ENCODE assay signal across 8 mouse cellular contexts in the genomic region with DNA sequence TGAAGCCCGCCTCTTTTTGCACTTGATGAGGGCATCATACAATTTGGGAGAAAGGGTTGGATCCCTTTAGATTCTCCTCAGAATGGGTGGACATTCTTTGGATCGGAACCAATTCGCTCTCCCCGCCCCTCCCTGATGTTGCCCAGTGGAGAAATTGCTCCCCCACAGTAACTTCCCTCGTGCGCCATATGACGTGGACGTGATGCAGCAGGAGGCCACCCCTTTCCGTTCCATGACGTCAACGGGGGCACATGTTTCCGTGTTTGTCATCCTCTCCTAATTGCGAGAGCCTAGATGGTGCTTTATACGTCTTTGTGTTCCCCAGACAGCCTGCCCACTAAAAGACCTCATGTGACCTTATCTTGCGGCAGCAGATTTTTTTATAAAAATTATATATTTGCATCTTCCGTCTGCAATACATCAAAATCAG. TPM values are rescaled to one million over a fixed set of nuclear protein-coding genes. Genes with fewer than 3 reads are reported as not detected.
A peak's percentile ranks its signal among the peaks of the same experiment; 100 is the strongest.
DNase-seq lines count a peak whose midpoint lies in the region; ATAC-seq and TF ChIP-seq lines count a peak whose summit lies in the region.

No protein-coding gene starts in this region.

- peak overlapping the region; percentile 76 for H3K4me3 ChIP-seq in embryonic facial prominence, embryonic 11.5 days (ENCODE audit: low read depth, low read length)
- H3K4me3 ChIP-seq in limb, embryonic 11.5 days (ENCODE audit: low read depth, low read length), result peak overlapping the region; percentile 80
- H3K4me3 ChIP-seq in midbrain, embryonic 13.5 days (replicated peaks), result peak overlapping the region; percentile 79
- H3K4me3 ChIP-seq in small intestine, adult 2 months (ENCODE audit: low read depth, low read length), result peak overlapping the region; percentile 66

- 5% methylated on average over 16 of the region's 16 CpGs for WGBS in embryonic facial prominence, embryonic 11.5 days
- WGBS in limb, embryonic 11.5 days, result 7% methylated on average over 16 of the region's 16 CpGs
- WGBS in midbrain, embryonic 13.5 days, result 4% methylated on average over 16 of the region's 16 CpGs
- under 1% methylated on average over 16 of the region's 16 CpGs for WGBS in small intestine, adult 2 months

- peak overlapping the region; percentile 77 for H3K9ac ChIP-seq in embryonic facial prominence, embryonic 11.5 days (replicated peaks; ENCODE audit: low read length)
- H3K9ac ChIP-seq in limb, embryonic 11.5 days (ENCODE audit: low read length), result peak overlapping the region; percentile 73
- peak overlapping the region; percentile 85 for H3K9ac ChIP-seq in midbrain, embryonic 13.5 days (replicated peaks)

- no peak for TF ChIP-seq CTCF in small intestine, adult 2 months (IDR thresholded peaks at IDR 0.05; ENCODE audit: extremely low read depth, insufficient read length, insufficient replicate concordance, low read depth, low read length)

- H3K27ac ChIP-seq in embryonic facial prominence, embryonic 11.5 days (replicated peaks; ENCODE audit: low read depth, low read length), result 0 out of 2 replicates have a peak overlapping the region, but pooled peaks have one; percentile 47
- H3K27ac ChIP-seq in limb, embryonic 11.5 days (replicated peaks; ENCODE audit: low read depth, low read length), result peak overlapping the region; percentile 61; the same call in 1 of the 2 replicates
- peak overlapping the region; percentile 92 for H3K27ac ChIP-seq in midbrain, embryonic 13.5 days
- peak overlapping the region; percentile 98 for H3K27ac ChIP-seq in small intestine, adult 2 months (ENCODE audit: insufficient read depth, low read depth, low read length)

- 0 out of 2 replicates have a peak, but pooled peaks cover 2% of the 10 kb centered on the region for H3K4me1 ChIP-seq in embryonic facial prominence, embryonic 11.5 days (ENCODE audit: control insufficient read depth, insufficient read depth, low read length)
- no peaks in the 10 kb centered on the region for H3K4me1 ChIP-seq in limb, embryonic 11.5 days (ENCODE audit: control insufficient read depth, insufficient read depth, low read length)
- peaks cover 10% of the 10 kb centered on the region for H3K4me1 ChIP-seq in midbrain, embryonic 13.5 days (replicated peaks)
- no peaks in the 10 kb centered on the region for H3K4me1 ChIP-seq in small intestine, adult 2 months (ENCODE audit: control insufficient read depth, insufficient read depth, insufficient read length, low read length)

- DNase-seq in layer of hippocampus, adult 11-12 months (ENCODE audit: low spot score), result peak; percentile 85
- DNase-seq in layer of hippocampus, adult 9-10 months (ENCODE audit: low spot score), result no peak
- DNase-seq in embryonic facial prominence, embryonic 11.5 days (ENCODE audit: low spot score), result peak; percentile 83
- peak; percentile 99 for DNase-seq in heart, adult 11 months
- peak; percentile 85 for DNase-seq in kidney, adult 11 months
- peak; percentile 83 for DNase-seq in limb, embryonic 11.5 days (ENCODE audit: low spot score)

- H3K9me3 ChIP-seq in embryonic facial prominence, embryonic 11.5 days (replicated peaks; ENCODE audit: control insufficient read depth, low read length), result no peaks in the 10 kb centered on the region
- H3K9me3 ChIP-seq in limb, embryonic 11.5 days (ENCODE audit: control insufficient read depth, low read length), result no peaks in the 10 kb centered on the region
- H3K9me3 ChIP-seq in midbrain, embryonic 13.5 days, result no peaks in the 10 kb centered on the region

- peak; percentile 50 for ATAC-seq in embryonic facial prominence, embryonic 11.5 days (replicated peaks; ENCODE audit: insufficient number of reproducible peaks, low FRiP score, low TSS enrichment, low read depth)
- ATAC-seq in limb, embryonic 11.5 days (ENCODE audit: insufficient number of reproducible peaks, low FRiP score, low TSS enrichment, low read depth), result peak; percentile 42; the same call in 1 of the 2 replicates
- ATAC-seq in midbrain, embryonic 13.5 days, result peak; percentile 73

- peak overlapping the region; percentile 57 for H3K4me2 ChIP-seq in embryonic facial prominence, embryonic 11.5 days (ENCODE audit: low read depth, low read length)
- peak overlapping the region; percentile 66 for H3K4me2 ChIP-seq in limb, embryonic 11.5 days (ENCODE audit: low read depth, severe bottlenecking)
- peak overlapping the region; percentile 80 for H3K4me2 ChIP-seq in midbrain, embryonic 13.5 days (replicated peaks)

- H3K27me3 ChIP-seq in embryonic facial prominence, embryonic 11.5 days (ENCODE audit: control insufficient read depth, insufficient read depth, low read length), result no peaks in the 10 kb centered on the region
- H3K27me3 ChIP-seq in limb, embryonic 11.5 days (ENCODE audit: control insufficient read depth, insufficient read depth, low read length), result no peaks in the 10 kb centered on the region
- no peaks in the 10 kb centered on the region for H3K27me3 ChIP-seq in midbrain, embryonic 13.5 days
- no peaks in the 10 kb centered on the region for H3K27me3 ChIP-seq in small intestine, adult 2 months (ENCODE audit: control insufficient read depth, insufficient read depth, low read length)

- H3K36me3 ChIP-seq in embryonic facial prominence, embryonic 11.5 days (replicated peaks; ENCODE audit: control insufficient read depth, insufficient read depth, low read depth, low read length), result no peaks in the 10 kb centered on the region
- H3K36me3 ChIP-seq in limb, embryonic 11.5 days (ENCODE audit: control insufficient read depth, insufficient read depth, low read length), result no peaks in the 10 kb centered on the region
- H3K36me3 ChIP-seq in midbrain, embryonic 13.5 days, result peaks cover 1% of the 10 kb centered on the region; the same call in 1 of the 2 replicates
- H3K36me3 ChIP-seq in small intestine, adult 2 months (ENCODE audit: control insufficient read depth, insufficient read depth, low read length), result peaks cover 5% of the 10 kb centered on the region; the same call in 1 of the 2 replicates

- no peak for TF ChIP-seq POLR2A in small intestine, adult 2 months (IDR thresholded peaks at IDR 0.05; ENCODE audit: low read depth, low read length)

RNA-seq across cellular contexts. Expression of gene Babam2, which starts 0.8 kb away (rescaled TPM):
- 32.4 and 38.8 TPM in 2 replicates for polyA plus RNA-seq in embryonic facial prominence, embryonic 11.5 days (2014; fragmentation: Nextera tagmentation; extraction: Ambion mirVana)
- polyA plus RNA-seq in limb, embryonic 11.5 days (2014; fragmentation: Nextera tagmentation; extraction: Ambion mirVana), result 30.2 and 30.3 TPM in 2 replicates
- 63.4 and 64.7 TPM in 2 replicates for polyA plus RNA-seq in midbrain, embryonic 13.5 days (2015; fragmentation: Nextera tagmentation; extraction: Ambion mirVana)
- polyA plus RNA-seq in small intestine, adult 2 months (2012; rRNA removed), result 7.7 and 18.4 TPM in 2 replicates

RNA-seq across cellular contexts. Expression of gene Rbks, which starts 0.9 kb away (rescaled TPM):
- 3.0 and 3.2 TPM in 2 replicates for polyA plus RNA-seq in embryonic facial prominence, embryonic 11.5 days (2014; fragmentation: Nextera tagmentation; extraction: Ambion mirVana)
- 2.7 and 2.8 TPM in 2 replicates for polyA plus RNA-seq in limb, embryonic 11.5 days (2014; fragmentation: Nextera tagmentation; extraction: Ambion mirVana)
- 1.7 and 2.2 TPM in 2 replicates for polyA plus RNA-seq in midbrain, embryonic 13.5 days (2015; fragmentation: Nextera tagmentation; extraction: Ambion mirVana)
- polyA plus RNA-seq in small intestine, adult 2 months (2012; rRNA removed), result 8.7 and 15.5 TPM in 2 replicates

Comparison
In these comparisons a context has a peak if more than half of its experiments do, and no peak if none do; other contexts are left out.
1. H3K27ac ChIP-seq: peak in every context shown above with its lines; median percentile 98 in small intestine, adult 2 months; 92 in midbrain, embryonic 13.5 days; 61 in limb, embryonic 11.5 days; 47 in embryonic facial prominence, embryonic 11.5 days.